Mouse (Mus musculus) ovary, postnatal 10 days (tissue): Measurements from ENCODE around the gene Gm45062.
"Not testable (repeated sequence)": the region's sequence is repeated elsewhere in the genome, so short reads cannot be mapped to it uniquely, and the experiment has no call there.

Experiments
- DNase-seq: peaks from one replicate; pipeline ENCODE4 v3.0.0; 2022; ENCODE audit warnings: low spot score

Gene Gm45062

GRCm38 (mm10) chr6:8509961-8510863, 251.0 kb downstream of the Gm45062 start:
- DNase-seq: peak; percentile 25

- no peak for DNase-seq
Measured at GRCm38 (mm10) chr6:8510864-8511428, 251.7 kb downstream of the Gm45062 start.

DNA sequence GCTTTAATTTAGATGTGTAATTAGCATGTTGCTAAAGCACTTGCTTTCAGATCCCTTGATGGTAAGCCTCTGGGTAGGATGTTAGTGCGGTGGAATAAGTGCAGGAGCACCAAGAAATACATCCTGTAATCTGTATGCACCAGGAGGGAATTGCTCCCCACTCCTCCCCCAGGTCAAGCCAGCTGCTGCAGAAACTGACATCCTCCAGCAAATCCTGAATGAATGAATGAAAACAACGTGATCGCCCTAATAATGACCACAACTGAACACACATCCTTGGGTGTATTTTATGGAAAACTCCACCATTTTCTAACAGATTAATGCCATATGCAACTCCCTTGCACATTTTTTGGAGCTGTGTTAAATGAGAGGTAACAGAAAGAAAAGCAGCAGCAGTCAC, 252.2 kb downstream of the Gm45062 start:
- no peak for DNase-seq

GRCm38 (mm10) chr6:8512416-8512815, 253.2 kb downstream of the Gm45062 start:
- no peak for DNase-seq

DNA sequence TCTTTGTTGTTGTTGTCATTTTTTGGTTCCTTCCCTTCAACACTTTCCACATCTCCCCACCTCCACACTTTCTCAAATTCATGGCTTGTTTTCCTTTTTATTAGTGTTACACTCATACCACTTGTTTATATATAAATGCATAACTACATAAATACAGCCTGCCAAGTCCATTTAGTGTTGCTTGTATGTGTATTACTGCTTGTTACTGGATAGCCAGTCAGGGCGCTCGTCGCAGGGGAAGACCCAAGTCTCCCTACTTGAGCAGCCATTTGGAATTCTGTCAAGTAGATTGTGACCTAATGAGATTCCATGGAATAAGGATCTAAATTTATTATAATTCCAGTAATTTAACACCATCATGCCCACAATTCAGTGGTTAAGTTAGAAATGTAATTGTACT, 260.4 kb downstream of the Gm45062 start:
- no peak for DNase-seq

- no peak for DNase-seq
Measured at GRCm38 (mm10) chr6:8521231-8521630, 262.0 kb downstream of the Gm45062 start.

DNA sequence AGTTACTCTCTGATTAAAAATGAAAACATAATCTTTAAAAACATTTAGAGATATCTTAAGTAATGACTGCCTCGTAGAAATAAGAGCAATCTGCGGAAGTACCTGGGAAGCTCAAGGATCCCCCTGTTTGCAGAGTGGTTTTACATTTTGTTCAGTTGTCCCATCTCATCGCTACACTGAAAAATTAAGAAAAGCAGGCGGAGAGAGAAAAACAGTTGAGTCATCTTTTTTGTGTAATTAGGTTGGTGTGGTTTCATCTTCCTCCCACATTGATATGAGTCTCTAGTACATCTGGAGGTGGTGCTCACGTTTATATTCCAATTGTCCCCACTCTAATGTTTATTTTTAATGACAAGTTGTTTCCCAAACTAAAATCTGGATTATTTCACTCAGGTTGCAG, 265.5 kb downstream of the Gm45062 start:
- no peak for DNase-seq

DNA sequence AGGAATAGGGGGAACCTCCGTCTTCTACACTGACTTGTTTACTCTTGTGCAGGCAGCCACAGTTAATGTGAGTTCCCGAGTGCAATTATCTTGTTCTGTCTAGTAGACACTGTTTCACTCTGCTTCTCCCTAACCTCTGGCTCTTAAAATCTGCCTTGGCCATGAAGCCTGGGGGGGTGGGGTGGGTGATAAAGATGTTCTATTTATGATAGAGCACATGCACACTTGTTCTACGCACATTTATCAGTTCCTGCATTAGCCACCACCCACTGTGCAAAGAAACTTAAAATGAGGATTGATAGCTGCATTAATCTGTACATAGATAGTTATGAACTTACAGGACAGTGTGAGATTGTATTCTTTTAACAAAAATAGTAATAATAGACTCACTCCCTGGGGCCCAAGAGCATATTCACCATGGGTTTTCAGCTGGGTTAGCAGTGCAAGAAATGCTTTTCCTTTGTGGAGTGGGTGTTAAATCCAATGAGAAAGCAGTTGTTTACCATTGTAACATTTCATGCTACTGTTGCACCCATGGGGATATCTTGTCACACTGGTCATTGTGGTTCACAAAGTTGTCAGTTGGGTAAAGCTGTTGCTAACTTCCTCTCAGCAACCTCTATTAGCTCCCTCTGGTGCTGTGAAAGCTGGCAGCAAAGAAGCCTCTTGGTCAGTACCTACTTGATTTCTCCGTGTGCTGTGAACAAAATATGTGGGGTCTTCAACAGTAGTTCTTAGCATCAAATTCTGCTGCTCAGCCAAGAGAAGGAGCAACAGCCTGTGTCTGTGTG, 272.0 kb downstream of the Gm45062 start:
- no peak for DNase-seq

GRCm38 (mm10) chr6:8536944-8537343, 277.7 kb downstream of the Gm45062 start:
- DNase-seq: no peak

DNA sequence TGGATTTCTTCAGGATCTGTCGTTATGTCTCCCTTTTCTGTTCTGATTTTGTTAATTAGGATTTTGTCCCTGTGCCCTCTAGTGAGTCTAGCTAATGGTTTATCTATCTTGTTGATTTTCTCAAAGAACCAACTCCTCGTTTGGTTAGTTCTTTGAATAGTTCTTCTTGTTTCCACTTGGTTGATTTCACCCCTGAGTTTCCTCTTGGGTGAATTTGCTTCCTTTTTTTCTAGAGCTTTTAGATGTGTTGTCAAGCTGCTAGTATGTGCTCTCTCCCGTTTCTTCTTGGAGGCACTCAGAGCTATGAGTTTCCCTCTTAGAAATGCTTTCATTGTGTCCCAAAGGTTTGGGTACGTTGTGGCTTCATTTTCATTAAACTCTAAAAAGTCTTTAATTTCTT, 282.3 kb downstream of the Gm45062 start:
- DNase-seq: not testable (repeated sequence)

- no peak for DNase-seq
Measured at GRCm38 (mm10) chr6:8544822-8545221, 285.6 kb downstream of the Gm45062 start.

DNA sequence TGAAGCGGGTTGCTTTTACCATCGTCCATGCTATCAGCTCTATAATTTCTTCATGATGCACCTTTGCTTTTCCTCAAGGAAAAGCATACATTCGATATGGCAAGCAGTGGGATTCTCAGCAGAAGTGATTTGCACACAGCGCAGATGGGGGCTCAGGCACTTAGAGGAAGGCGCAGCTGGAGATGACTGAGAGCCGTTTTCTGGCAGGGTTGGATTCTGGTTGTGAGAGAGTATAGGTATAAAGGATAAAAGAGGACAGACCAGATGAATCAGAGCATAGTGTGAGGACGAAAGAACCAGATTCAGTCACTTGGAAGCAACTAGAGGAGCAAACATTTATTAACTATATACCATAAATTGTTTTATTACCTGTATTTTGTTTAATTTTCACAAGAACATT, 286.5 kb downstream of the Gm45062 start:
- no peak for DNase-seq

- no peak for DNase-seq
Measured at GRCm38 (mm10) chr6:8551155-8551554, 291.9 kb downstream of the Gm45062 start.

DNA sequence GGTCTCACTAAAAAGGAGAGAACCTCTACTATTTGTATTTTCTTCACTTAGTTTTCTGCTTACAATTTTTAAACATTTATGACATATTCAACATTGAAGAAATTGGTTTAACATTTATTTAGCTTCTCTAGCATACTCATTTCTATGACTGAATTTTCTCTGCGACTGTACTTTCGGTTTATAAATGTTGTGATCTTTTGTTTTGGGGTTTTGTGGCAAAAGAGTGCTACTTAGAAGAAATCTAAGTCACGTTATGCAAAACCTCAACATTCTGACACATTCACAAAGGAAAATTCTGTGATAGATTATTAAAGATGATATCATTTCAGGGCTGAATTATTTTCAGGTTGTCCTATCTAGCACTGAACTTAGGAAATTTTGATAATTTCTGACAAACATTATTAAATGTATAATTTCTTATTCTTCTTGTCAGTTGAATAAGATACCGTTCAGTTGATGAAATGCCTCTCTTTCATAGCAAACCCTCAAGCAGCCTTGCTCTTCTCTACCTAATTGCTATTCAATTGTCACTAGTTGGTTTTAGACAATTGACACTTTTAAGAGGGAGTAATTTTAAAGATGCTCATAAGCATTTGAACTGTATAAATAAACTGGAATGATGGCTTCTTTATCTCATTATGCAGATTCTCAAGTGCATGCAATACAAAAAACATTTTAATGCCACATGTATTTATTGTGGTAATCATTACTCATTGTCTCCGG, 297.8 kb downstream of the Gm45062 start:
- DNase-seq: no peak

DNA sequence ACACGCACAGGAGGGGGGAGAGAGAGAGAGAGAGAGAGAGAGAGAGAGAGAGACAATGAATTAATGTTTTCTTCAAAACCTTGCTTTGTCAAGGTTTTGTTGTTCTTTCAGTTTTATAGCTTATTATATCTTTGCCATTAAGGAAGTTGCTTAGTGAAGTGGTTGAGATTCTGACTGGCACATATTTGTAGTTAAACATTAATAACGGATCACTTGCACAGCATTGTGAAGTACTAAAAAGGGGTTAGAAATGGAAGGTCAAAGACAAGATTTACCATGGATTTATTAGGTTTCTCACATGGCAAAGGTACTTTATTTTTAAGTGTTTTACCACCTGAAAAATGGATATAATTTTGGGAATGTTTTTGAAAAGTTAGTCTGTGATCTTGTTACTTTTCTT, 301.4 kb downstream of the Gm45062 start:
- no peak for DNase-seq

DNA sequence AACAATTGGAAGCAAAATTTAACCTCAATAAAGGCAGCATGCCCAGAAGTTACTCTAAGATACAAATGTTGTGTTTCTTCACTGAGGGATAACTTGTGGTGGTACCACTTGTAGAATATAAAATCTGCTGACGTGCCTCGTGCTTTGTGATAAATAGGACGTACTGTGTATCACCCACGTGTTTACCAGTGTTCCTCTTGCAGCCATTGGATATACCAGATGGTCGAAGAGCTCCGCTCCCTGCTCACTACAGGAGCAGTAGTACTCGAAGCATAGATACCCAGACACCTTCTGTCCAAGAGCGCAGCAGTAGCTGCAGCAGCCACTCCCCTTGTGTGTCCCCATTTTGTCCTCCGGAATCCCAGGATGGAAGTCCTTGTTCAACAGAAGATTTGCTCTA, 323.1 kb downstream of the Gm45062 start:
- no peak for DNase-seq

DNA sequence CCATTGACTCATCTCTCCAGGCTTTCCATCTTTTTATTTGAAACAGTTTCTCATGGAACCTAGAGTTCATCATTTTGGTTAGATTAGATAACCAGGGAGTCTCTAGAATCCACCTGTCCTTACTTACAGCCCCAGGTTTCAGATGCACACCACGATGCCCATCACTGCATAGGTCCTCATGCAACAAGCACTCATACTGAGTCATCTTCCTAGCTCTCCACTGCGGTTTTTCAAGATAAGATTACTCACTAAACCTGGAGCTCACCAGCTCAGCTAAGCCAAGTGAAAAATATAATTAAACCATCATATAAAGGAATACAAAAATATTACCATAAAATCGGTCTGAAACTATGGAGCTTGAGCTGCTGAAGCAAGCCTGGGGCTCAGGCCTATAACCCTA, 324.6 kb downstream of the Gm45062 start:
- no peak for DNase-seq

DNA sequence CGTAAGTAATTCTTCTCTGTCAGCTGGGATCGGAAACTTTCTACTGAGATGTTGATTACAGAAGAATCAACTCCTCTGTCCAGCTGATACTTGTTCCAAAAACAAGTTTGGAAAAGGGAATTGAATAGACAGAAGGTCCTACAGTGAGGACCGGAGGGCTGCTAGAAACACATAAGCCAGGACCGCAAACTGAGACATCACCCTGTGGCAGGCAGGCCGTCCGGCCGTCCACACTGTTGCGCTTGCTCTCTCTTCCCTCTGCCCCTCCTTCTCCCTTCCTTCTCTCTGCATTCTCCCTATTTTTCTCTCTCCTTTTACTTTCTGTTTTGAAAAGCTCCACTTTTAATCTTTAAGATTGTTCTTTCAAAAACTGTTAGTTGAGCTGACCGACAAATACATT, 332.4 kb downstream of the Gm45062 start:
- no peak for DNase-seq

- DNase-seq: no peak
Measured at GRCm38 (mm10) chr6:8617369-8617768, 358.1 kb downstream of the Gm45062 start.

- DNase-seq: no peak
Measured at GRCm38 (mm10) chr6:8619582-8620350, 360.5 kb downstream of the Gm45062 start.

DNA sequence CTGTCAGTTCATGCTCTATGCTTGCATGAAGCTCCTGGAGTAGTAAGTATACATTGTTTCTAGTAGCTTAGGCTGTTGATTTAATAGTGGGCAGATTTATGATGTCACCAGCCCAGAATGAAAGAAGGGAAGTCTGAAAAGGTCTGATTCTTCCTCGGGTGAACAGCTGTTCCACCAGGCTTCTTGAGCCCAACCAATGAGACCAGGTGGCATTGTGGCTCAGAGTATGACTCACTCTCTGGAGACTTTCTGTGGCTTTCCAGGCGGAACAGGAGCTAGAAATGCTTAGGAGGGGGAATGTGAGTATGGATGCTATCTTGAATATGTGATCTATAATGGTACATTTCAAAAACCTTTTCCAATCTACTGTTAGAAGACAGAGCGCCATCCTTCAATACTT, 363.8 kb downstream of the Gm45062 start:
- no peak for DNase-seq
